Mouse (Mus musculus) megakaryocyte-erythroid progenitor cell, adult 5-6 weeks (primary cell): ENCODE results near the gene 0610010K14Rik. TPM values are rescaled to one million over a fixed set of nuclear protein-coding genes. Genes with fewer than 3 reads are reported as not detected.

ENCODE experiments used
- ATAC-seq: replicated peaks from 2 replicates; pipeline ENCODE4 v1.8.0; 2016; ENCODE audit warnings: mild to moderate bottlenecking, inconsistent platforms; ENCODE audit not compliant: severe bottlenecking, poor library complexity, low FRiP score, low TSS enrichment
- total RNA-seq, 2 experiments: library from RNA; stranded (forward) in 1 of 2; stranded (reverse) in 1 of 2; fragments of 200-1000, 215-1000 nt in 1 of 2; fragments of >200 nt in 1 of 2; fragmentation: Nextera tagmentation in 1 of 2; gene quantifications; 2 replicates each; pipeline ENCODE4 v1.2.3; 2014 to 2017

The 0610010K14Rik gene
- total RNA-seq, 2 experiments from 2014 or later: 45.7 to 71.3 TPM

DNA sequence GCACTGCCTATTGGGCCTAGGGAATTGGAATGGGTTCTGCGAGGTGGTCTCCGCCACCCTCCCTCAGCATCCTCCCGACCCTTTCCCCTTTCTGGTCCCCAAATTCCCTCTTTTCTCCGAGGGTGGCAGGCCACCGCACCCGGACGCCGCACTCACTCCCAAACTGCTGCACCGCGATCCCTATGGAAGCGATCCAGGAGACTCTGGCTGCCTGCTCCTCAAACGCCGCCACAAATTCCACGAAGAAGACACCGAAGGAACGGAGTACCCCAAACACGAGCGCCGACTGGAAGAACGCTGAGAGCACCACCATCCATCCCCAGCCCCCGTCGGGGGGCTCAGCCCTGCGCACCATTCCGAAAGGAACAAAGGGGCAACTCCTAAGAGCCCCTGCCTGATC lies 17.4 kb downstream of the 0610010K14Rik start:
- ATAC-seq: no peak

DNA sequence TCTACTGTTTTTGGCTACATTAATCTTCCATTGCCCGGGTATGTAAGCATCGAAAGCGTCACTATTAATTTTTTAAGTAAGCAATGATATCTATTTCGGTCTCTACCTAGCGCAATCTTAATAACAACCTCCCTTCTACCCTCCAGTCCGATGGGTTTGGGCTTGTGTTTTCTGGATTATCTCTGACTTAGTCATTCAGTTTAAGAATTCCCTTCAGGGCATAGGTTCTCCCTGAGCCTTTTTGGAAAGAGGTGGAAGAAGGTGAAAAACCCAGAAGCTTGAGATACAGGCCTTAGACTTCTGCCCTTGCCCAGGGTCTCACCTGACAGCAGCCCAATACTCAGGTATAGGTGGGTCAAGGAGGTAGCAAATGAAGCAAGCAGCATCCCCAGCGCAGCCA lies 17.8 kb downstream of the 0610010K14Rik start:
- ATAC-seq: no peak

DNA sequence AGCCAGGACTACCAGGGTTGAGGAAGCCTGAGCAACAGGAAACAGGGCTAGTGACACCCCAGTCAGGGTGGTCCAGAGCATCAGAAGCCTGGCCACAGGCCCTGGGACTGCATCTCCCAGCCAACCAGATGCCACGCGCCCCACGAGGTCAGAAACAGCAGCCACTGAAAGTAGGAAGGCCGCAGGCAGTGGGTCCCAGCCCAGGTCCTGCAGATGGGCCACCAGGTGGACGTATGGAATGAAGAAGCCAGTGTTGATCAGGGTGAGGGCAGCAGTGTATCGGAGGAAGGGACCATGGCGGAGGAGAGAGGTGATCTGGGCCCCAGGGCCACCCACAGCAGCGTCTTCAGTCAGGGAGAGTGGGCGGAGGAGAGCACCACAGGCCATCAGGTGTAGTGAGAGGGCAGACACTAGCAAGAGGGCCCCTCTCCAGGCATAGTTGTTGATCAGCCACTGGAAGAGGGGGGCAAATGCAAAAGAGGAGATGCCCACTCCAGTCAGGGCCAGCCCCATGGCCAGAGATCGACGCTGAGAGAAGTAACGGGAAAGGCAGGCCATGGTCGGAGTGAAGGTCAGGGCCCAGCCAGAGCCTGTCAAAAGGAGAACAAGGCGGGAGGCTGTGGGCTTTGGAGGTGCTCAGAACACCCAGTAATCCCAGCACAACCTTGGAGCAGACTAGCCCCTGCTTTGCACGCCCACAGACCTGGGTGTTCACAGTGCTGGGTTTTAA lies 18.8 kb downstream of the 0610010K14Rik start:
- no peak for ATAC-seq

DNA sequence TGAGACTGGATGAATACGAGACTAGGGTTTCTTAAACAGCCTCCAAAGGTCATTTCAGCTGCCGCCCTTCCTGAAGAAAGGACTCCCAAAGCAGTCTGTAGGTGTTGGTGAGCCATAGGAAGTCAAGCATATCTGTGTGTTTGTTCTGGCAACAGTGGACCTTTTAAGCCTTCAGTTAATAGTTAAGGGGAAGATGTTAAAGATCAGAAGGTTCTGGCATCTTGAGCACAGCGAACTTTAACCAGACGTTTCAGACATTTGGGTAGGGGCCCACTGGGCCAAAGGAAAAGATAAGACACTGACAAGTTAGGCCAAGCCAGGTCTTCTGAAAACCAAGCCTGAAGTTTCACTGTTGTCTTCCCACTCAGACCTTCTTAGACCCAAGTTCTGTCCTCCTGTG lies 19.7 kb downstream of the 0610010K14Rik start:
- ATAC-seq: no peak

DNA sequence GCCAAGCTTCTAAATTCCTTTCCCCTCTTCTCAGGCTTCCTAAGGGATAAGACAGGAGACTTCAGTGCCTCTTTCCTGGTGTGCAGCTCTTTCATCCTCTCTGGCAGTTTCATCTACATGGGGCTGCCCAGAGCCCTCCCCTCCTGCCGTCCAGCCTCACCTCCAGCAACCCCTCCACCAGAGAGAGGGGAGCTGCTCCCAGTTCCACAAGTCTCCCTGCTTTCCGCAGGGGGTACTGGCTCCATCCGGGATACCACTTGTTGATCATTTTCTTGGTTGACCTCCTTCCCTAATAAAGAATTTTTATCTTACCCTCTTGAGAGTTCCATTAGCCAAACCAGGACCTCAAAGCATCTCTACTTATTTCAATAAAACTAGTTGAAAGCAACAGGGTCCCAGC lies 21.6 kb downstream of the 0610010K14Rik start:
- no peak for ATAC-seq

DNA sequence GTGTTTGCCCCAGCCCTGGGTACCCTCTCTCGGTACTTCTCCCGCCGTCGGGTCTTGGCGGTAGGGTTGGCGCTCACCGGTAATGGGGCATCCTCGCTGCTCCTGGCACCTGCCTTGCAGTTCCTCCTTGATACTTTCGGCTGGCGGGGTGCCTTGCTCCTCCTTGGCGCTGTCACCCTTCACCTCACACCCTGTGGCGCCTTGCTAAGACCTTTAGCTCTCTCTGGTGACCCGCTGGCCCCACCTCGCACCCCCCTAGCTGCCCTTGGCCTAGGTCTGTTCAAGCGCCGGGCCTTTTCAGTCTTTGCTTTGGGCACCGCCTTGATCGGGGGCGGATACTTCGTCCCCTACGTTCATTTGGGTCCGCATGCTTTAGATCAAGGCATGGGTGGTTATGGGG lies 22.4 kb downstream of the 0610010K14Rik start:
- no peak for ATAC-seq

DNA sequence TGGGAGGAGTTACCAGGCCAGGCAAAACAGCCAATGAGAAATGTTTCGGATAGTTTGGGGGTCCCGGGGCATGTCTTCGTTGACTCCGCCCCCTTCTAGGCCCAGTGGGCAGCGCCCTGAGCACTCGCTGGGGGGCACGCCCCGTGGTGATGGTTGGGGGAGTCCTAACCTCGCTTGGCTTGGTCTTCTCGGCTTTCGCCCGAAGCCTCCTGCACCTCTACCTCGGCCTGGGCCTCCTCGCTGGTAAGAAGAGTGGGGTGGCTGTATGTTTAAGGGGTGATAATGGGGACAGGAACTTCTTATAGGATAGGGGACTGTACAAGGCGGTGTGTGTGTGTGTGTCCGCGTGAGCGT lies 22.9 kb downstream of the 0610010K14Rik start:
- no peak for ATAC-seq

DNA sequence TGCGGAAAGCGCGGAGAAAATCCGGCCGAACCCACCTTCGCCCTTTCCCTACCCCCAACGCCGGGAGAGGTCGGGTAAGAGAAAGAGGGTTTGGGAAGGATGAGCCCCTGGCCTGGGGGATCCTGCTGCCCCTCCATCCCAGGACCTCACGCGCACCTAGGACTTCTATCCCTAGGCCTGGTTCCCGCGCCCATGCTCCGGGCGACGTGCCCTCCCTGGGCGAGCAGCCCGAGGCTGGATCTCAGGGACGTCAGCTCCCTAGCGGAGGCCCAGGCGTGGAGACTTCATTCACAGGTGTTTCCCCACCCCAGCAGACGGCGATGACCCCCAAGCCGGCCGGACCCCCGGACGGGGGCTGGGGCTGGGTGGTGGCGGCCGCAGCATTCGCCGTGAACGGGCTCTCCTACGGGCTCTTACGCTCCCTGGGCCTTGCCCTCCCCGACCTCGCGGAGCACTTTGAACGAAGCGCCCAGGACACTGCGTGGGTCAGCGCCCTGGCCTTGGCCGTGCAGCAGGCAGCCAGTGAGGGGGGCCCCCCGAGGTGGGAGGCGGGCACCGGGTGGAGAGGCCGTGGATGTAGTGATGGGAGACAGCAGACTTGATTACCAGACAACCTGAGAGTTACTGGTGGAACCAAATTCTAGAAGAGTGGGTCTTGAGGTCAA lies 23.4 kb downstream of the 0610010K14Rik start:
- ATAC-seq: no peak; the same call in 1 of the 2 replicates

DNA sequence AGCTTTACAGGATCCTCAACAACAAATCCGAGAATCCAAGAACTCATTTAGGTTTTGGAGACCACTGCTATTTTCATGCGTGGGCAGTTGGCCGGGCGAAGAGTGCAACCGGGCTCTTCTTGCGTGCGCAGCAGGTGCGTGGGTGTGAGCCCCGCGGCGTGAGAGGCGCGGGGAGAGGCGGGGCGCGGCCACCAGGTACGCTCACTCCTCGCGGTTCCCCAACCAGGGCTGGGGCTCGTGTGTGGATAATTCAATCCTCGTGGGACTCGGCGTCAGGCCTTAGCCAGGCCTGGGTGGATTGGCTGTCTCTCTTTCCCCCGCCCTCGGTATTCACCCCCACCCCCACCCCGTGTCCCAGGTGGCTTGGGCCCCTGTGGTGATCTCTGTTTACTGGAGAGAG lies 24.0 kb downstream of the 0610010K14Rik start:
- ATAC-seq: no peak

DNA sequence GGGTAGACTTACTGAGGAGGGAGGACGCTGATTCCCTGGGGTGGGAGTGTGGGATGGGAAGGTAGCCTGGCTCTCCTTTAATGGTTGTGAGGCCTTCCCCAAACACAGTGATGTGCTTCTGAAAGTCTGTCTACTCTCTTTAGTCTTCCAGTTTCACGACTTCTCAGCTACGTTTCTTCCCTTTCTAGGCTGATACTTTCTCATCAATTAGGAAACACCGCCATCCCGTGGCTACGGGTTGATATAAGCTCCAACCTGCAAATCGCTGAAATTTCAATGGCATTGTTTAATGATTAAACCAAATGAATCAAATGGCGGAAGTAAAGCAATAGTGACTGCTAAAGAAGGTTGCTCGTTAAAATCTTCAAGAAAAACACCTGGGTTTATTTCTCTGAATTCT lies 24.8 kb downstream of the 0610010K14Rik start:
- peak; percentile 40; the same call in 1 of the 2 replicates for ATAC-seq

DNA sequence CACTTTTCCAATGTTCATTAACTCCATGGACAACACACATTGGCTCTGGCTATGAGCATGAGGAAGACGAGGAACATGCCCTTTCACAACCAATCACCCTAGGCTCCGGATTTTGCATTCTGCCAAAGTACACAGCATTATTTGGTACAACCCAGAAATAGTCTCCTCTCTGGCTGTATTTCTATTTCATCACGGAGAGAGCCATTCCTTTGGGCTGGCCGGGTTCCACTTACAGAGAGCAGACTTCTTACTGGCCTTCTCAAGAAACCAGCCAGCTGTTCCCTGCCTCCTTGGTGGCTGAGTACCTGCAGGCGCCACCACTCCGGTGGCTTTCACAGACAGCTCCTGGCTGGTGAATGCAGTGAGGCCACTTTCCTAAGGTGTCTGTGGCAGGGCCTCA lies 25.3 kb downstream of the 0610010K14Rik start, which contains the start of gene Slc16a11:
Slc16a11 (plus strand) TSS at position 330 of the 400 bp plus-strand sequence.
- ATAC-seq: no peak

DNA sequence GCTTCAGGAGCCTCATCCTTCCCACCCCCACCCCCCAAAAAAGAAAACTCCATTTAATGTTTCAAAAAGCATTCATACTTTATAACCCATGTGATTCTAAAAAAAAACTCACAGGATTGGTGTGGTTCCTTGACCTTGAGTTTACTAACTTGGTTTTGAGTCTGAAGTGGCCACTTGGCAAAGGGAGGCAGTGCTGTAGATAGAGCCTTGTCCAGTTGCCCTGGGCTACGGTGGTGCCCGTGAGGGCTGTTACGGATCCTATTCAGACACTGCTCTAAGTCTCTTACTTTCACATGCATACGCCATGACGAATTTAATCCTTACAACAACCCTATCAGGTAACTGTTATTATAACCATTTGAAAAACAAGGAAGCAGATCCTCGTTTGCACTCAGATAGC lies 25.7 kb downstream of the 0610010K14Rik start:
- ATAC-seq: no peak

DNA sequence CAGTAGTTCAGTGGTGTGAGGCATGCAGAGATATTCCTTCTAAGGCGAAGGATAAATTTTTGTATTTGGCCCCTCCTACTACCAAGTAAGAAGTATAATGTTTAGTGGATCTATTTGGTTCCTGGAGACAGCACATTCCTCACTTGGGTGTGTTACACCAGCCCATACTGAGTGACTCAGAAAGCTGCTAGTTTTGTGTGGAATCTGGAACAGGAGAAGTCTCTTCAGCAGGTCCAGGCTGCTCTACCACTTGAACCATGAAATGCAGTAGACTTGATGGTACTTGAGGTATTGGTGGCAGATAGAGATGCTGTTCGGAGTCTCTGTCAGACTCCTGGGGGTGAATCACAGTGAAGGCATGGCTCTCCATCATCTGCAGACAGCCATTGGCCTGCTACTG lies 27.0 kb downstream of the 0610010K14Rik start:
- no peak for ATAC-seq

DNA sequence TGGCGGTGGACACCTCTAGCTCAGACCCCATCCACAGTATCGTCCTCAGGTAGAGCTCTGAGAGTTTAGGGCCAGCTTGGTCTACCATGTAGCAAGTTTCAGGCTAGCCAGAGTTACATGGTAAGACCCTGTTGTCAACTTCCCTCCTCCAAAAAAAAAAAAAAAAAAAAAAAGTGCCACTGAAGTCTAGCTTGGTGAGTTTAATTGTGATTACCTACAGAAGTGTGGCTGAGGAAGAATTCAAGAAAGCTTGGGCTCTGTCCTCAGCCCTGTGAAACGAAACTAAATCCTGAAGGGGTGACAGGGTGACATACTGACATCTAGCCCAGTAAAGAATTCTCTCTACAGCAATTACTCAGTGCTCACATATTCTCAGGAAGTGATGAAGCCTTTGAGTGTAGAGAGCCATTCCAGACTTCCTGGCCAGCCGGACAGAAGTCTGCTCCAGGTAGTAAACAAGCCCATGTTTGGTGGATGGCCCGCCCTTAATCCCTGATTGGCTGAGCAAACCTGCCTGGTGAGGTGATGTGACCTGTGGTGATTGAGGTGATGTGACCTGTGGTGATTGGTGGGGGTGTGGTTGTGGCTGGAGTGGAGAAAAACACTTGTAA lies 28.8 kb downstream of the 0610010K14Rik start:
- no peak for ATAC-seq

DNA sequence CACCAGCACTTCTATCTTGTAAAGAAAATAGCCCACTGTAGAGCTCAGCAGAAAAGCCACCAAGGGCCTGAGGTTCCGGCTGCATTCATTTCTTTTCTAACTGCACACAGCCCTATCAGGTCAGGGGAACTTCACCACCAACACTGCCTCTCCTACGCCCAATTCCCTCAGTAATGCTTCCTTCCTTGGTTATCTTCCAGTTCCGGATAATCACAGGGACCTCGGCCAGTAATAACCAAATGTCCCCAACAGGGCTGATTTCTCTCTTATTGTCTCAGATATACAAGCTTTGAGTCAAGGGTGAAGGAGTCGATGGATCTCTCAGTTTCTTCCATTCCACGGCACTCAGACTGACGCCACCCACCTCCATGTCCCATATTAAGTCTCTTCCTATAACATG lies 30.4 kb downstream of the 0610010K14Rik start:
- ATAC-seq: no peak

DNA sequence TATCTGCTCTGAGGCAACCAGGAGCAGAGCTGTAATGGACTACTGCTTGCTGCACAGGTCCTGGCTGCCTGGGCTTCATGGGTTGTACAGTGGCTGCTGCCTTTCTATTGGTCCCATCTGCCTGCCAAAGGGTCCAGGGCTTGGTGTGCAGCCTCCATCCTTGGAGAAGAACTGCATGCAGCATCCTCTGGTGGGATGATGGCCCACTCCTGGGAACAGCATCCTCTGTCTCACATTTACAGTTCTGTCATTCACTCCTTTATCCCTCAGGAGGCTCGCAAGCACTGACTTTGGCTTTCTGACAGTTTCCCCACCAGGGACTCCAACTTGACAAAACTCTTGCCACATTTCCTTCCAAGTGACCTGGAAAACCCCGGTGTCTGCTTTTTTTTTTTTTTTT lies 30.9 kb downstream of the 0610010K14Rik start:
- no peak for ATAC-seq

DNA sequence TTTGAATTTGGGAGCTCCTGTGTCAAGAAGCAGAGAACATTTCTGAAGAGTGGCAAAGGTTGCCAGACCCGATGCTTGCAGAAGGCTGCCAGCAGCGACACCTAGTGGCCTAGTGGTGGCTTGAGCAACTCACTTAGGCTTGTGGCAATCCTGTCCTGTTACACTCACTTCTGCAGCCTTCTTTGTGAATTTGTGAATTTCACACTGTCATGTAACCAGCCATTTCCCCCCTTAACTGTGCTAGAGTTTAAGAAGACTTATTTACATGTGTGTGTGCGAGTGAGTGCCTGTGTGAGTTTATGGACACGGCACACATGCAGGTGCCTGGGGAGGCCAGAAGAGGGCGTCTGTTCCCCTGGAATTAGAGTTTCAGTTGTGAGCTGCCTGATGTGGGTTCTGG lies 36.0 kb downstream of the 0610010K14Rik start:
- ATAC-seq: peak; percentile 83

DNA sequence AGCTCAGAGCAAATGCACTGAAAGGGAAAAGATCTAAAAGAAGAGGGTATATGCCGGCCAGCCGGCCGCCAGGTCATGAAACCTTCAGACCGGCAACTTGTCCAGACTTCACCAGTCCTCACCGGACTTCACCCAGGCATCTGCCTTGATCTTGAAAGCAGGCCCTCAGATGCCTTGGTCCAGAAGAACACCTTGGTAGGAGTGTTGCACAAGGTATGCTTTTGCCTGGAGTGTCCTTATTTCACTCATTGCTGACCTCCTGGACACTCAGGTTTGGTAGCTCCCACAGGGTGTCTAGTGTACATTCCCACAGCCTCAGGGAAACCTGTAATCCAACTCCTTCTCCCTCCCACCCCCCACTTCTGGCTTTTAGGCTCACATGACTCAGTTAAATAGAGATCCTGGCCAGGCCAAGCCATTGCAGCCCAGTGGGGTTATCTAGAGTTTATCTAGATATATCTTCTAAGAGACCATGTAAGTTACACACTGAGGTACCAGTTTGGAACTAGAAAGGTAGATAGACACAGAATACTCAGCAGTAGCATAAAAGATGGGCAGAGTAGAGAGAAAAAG lies 37.6 kb downstream of the 0610010K14Rik start:
- ATAC-seq: no peak

DNA sequence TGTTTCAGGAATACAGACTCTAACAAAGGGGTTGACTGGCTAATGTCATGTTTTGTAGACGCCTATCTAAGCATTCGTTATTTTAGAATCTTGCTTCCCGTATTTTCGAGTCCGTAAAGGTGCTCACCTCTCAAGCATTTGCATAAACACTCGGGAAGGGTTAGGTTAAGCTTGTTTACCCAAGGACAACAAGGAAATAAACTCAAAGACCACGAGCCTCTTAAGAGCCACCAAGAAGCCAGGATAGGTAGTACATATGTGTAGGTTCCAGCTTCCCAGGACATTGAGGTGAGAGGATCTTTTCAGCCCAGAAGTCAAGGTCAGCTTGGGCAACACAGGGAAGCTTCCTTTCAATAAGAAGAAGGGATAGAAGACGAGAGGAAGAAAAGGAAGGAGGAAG lies 38.6 kb downstream of the 0610010K14Rik start:
- no peak for ATAC-seq

DNA sequence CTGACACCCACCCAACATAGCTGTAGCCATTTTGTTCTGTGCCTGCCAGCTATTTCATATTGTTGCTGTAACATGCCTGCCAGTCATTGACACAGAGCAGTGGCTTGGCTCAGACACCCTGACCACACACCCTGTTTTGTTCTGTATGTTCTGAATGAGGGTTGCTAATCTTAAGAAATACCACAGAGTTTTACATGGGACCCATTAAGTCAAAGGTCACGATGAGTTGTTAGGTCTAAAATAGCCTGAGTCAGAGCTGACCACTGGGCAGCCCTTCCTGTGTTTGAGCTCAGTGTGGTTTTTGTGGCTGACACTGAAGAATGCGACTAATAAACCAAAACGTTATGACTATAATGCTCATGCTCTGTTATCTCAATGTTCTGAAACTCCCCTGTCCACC lies 39.4 kb downstream of the 0610010K14Rik start:
- no peak for ATAC-seq
